Mouse (Mus musculus): ENCODE measurements around the gene Mrpl11. TPM values are rescaled to one million over a fixed set of nuclear protein-coding genes. Genes with fewer than 3 reads are reported as not detected.
"Not testable (repeated sequence)": the region's sequence is repeated elsewhere in the genome, so short reads cannot be mapped to it uniquely, and the experiment has no call there.

Gene Mrpl11
- total RNA-seq, 2 experiments from 2014 or later: 62.0 to 67.0 TPM

DNA sequence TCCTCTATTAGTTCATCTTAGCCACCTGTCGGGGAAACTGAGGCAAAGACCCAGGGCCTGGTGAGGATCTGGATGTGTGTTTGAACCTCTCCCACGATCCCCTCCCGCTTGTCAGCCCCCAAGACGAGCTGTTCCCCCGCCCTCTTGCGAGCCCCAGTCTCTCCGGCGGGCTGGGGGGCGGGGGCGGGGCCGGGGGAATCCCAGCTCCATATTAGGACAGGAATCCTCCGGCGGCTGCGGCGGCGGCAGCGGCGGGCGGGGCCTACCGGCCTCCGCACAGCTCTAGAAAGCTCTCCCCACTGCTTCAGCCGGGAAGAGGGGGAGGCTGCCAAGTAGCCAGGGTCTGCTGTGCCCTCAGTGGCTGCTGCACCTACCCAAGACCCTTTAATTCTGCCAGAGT is 28.8 kb downstream of the Mrpl11 start:
- intact Hi-C loops (cut with DNase I): no loop called here
- no peak for DNase-seq

DNA sequence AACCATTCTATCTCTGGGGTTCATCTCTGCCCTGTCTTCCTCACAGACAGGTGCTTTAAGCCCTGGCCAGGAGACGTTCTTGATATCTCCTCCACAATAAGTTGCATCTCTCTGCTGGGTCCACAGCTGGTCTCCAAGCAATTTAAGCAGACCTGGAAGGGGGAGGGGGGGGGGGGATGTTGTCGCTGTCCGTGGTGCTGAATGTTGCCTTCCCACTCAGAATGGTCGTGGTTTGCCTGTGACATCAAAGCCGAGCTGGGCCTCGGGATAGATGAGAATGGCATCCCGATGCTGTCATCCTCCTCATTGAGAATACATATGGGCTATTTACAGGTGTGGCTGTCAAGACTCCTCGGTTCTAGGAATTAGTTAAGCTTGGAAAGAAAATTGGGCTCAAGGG is 30.4 kb downstream of the Mrpl11 start:
- intact Hi-C loops (cut with DNase I): no loop called here
- DNase-seq: no peak

DNA sequence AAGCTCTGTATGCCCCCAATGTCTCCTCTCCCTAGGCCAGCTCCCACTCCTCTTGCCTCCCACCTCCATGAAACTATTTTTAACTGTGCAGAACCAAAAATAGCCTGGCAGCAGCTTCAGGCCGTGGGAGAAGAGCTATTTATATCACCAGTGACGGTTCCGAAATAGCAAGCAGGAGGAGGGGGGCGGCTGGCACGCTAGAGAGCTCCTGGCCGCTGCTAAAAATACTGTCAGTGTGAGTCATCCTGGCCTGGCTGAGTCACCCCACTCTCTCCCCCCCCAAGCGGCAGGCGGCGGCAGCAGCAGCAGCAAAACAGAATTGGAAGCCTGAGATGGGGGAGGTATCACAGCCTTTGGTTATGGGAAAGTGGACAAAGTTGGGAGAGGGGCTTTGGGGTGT is 31.0 kb downstream of the Mrpl11 start:
- peak; percentile 88 to 92 for DNase-seq
- intact Hi-C loops (cut with DNase I): no loop called here

DNA sequence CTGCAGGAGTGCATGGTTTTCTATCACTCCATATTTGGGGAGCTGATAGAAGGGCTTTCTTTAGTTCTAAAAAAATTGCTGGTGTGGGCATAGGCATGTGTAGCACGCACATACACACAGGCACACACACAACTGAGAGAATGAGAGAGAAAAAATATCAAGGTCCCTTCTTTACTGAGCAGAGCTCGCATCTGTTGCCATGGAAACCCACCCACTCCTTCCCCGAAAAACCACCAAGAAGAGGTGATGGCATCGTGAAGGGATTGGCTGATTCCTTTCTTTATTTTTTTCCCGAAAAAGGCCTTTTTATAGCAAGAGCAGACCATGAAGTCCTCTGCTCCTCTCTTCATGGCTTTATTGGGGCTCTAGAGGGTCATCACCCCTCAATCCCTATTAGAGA is 32.1 kb downstream of the Mrpl11 start:
- intact Hi-C loops (cut with DNase I): no loop called here
- DNase-seq: no peak

DNA sequence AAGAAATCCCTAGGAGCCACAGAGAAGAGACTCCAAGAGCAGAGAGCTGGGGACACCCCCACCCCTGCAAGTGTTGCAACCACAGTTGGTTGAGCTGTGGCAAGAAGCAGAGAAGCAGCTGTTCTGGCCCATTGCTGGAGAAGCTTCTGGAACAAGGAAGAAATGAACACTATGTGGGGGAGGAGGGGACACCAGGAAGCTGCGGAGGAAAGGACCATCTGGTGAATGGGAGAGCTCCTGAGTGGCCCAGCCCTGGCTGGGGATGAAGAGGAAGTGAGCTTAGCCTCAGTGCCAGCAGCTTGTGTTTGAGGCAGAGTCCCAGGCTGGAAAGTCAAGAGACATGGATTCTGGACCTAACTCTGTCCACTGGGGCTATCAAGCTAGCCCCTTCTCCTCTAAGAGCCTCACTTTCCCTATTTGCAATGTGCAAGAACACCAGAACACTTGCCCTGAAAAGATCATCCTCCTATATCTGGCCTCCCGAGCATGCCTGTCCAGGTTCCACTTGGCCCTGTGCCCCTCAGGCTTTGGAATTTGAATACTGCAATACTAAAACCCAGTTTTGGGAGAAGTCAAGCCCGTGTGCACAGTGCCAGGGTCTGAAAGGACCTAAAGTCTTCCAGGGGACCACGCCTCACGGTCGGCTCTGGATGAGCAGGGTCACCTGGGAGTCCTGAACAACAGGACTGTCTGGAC is 37.6 kb downstream of the Mrpl11 start:
- intact Hi-C loops (cut with DNase I): no loop called here
- DNase-seq: no peak

DNA sequence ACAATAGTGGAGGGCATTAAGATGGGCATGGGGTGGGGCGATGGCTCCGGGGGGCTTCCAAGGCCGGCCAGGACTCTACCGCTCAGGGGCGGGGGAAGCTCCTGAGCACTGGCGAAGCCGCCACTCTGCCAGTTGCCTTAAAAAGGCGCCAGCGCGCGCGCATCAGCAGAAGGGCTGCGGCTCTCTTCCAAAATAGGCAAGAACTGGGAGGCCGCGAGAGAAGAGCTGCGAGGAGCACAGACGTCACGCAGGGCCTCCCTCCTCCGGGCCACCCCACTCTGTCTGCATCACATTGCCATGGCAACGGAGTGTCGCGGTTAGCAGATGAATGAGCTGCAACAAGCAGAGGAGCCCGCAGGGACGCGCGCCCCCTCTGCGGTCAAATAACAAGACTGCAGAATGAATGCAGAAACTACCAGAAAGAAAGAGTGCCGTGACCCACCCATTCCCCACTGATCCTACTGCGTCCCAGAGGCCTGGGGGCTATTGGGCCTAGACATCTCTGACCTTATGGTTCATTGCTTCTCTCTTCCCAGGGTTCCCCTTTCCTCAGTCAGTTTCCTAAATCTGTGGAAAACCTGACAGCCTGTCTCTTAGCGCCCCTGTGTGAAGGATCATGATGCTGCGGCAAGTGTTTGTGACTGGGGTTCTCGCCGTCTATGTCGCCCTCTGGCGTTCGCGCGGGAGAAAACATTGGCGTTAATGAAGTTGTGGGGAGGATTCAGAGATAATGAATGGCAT is 39.9 kb downstream of the Mrpl11 start:
- DNase-seq: peak; percentile 85 to 88
- intact Hi-C loops (cut with DNase I): loop anchor here (1.0 kb wide), 2 partner anchors 21 to 40 kb away; partner anchors contain the start of gene Mrpl11

DNA sequence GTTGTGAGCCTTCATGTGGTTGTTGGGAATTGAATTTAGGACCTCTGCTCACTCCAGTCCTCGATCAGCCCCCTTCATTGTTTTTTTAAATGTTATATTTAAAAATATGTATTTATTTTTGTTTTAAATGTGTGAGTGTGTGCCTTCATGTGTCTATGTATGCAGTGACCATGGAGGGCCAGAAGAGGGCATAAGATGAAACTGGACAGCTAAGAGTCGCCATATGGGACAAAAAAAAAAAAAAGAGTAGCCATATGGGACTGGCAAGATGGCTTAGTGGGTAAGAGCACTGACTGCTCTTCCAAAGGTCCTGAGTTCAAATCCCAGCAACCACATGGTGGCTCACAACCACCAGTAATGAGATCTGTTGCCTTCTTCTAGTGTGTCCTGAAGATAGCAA is 41.7 kb downstream of the Mrpl11 start:
- intact Hi-C loops (cut with DNase I): not testable (repeated sequence)

DNA sequence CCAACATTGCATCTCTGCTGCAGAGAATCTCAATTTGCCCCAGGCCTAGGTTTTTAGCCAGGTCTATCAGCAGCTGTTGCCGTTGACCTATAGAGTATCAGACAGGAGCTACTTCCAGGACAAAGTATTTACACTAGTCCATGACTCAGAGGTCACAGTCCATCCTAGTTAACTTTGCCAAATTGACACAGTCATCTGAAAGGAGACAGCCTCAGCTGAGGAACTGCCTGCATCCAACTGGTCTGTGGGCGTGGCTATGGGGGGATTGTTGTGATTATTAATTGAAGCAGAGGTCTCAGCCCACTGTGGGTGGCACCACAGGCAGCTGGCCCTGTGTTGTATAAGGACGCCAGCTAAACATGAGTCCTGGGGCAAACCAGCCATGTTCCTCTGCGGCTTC is 43.0 kb downstream of the Mrpl11 start:
- DNase-seq: no peak
- intact Hi-C loops (cut with DNase I): no loop called here

More for the DNA sequence above, 41.7 kb downstream of the Mrpl11 start:
- DNase-seq: not testable (repeated sequence)

DNA sequence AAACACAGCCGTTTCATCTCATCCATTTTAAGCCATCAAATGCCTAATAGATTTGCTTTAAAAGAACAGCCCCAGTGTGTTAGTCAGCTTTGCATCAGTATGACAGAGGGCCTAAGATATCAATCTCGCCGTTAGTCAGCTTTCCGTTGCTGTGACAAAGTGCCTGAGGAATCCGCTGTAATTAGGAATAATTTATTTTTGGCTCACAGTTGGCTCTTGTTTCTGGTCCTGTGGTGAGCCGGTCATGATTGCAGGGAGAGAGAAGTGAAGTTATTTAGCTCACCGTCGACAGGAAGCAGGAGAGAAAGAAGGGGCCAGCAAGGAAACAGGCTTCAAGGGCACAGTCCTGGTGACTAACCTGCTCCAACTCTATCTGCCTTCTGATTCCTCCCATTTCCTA is 51.2 kb downstream of the Mrpl11 start:
- intact Hi-C loops (cut with DNase I): no loop called here
- DNase-seq: no peak

DNA sequence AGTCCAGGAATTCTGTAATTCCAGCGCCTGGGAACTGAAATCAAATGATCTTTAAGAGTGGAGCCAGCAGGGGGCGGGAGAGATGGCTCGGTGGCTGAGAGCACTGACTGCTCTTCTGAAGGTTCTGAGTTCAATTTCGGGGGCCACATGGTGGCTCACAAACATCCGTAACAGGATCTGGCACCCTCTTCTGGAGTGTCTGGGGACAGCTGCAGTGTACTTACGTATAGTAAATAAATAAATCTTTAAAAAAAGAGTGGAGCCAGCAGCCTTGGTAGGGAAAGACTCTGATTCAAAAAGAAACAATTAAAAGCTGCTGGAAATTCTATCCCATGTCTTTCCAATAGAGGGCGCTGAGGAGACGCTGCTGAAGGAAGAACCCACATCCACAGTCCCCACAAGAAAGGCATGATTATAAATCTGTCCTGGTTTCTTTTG is 53.0 kb downstream of the Mrpl11 start:
- intact Hi-C loops (cut with DNase I): loop anchor here (1.0 kb wide), 1 partner anchor 58 kb away; no protein-coding TSS in a partner anchor
- peak; percentile 29 to 64 for DNase-seq

DNA sequence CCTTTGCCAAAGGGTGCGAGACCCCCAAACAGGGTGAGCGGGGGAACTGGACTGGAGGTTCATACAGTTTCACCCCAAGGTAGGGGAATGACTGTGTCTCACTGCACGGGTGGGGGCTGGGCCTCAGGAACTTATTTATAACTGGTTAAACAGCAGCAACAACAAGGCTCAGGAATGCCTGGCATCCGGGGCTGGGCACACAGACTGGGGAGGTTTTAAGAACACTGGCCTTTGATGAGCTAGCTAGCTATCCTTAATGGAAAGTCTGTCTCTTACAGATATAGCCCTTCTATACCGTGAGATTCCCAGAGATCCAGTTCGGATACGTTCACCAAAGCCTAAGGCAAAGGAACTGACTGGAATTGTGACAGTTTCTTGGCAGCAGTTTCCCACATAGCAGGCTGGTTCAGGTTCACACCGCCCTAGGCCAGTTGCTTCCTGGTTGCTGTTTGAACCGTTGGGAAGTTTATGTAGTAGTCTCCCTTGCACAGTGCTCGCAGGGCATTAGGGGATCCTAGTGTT is 54.3 kb downstream of the Mrpl11 start:
- DNase-seq: peak; percentile 72 to 79
- intact Hi-C loops (cut with DNase I): no loop called here

Other genes starting within 250 kb of the Mrpl11 start
- 1 to 10 TPM; 6.5 to 6.7 TPM for gene Rbm4b, start 205.7 kb upstream of the Mrpl11 start, total RNA-seq (2021)
- gene Rbm4, start 168.2 kb upstream of the Mrpl11 start, total RNA-seq (2021): 10 to 100 TPM; 43.1 to 49.2 TPM
- 10 to 100 TPM; 16.8 to 17.8 TPM for gene Gm21992, start 150.5 kb upstream of the Mrpl11 start, total RNA-seq (2021)
- gene Rbm14, start 150.5 kb upstream of the Mrpl11 start, total RNA-seq (2021): 10 to 100 TPM; 33.8 to 34.6 TPM
- 10 to 100 TPM; 36.0 to 36.9 TPM for gene Ccs, start 122.8 kb upstream of the Mrpl11 start, total RNA-seq (2021)
- not detected for gene Ccdc87, start 122.8 kb upstream of the Mrpl11 start, total RNA-seq (2021)
- 10 to 100 TPM; 54.7 to 56.0 TPM for gene Ctsf, start 107.0 kb upstream of the Mrpl11 start, total RNA-seq (2021)
- gene Actn3, start 84.2 kb upstream of the Mrpl11 start, total RNA-seq (2021): under 1 TPM; 0.37 to 0.53 TPM
- 1 to 10 TPM; 4.0 to 5.0 TPM for gene Zdhhc24, start 83.5 kb upstream of the Mrpl11 start, total RNA-seq (2021)
- gene Bbs1, start 55.5 kb upstream of the Mrpl11 start, total RNA-seq (2021): 1 to 10 TPM; 5.1 to 5.3 TPM
- gene Dpp3, start 33.9 kb upstream of the Mrpl11 start, total RNA-seq (2021): 10 to 100 TPM; 37.4 to 38.2 TPM
- under 1 TPM; 0.53 to 0.94 TPM for gene Peli3, start 19.0 kb upstream of the Mrpl11 start, total RNA-seq (2021)
- gene Npas4, start 28.2 kb downstream of the Mrpl11 start, total RNA-seq (2021): under 1 TPM; 0.10 to 0.24 TPM
- 10 to 100 TPM; 21.2 to 23.9 TPM for gene Slc29a2, start 61.7 kb downstream of the Mrpl11 start, total RNA-seq (2021)
- 10 to 100 TPM; 38.3 to 45.5 TPM for gene B4gat1, start 76.7 kb downstream of the Mrpl11 start, total RNA-seq (2021)
- gene AC124502.3, start 76.7 kb downstream of the Mrpl11 start, total RNA-seq (2021): 1 to 10 TPM; 1.6 to 2.3 TPM
- gene Brms1, start 79.2 kb downstream of the Mrpl11 start, total RNA-seq (2021): 10 to 100 TPM; 13.5 to 15.6 TPM
- 1 to 10 TPM; 2.1 to 2.4 TPM for gene Rin1, start 88.3 kb downstream of the Mrpl11 start, total RNA-seq (2021)
- 10 to 100 TPM; 33.8 to 39.7 TPM for gene Cd248, start 105.9 kb downstream of the Mrpl11 start, total RNA-seq (2021)
- 1 to 10 TPM; 3.3 to 3.5 TPM for gene Tmem151a, start 123.4 kb downstream of the Mrpl11 start, total RNA-seq (2021)
- gene Yif1a, start 126.4 kb downstream of the Mrpl11 start, total RNA-seq (2021): 10 to 100 TPM; 72.8 to 78.3 TPM
- gene Cnih2, start 136.4 kb downstream of the Mrpl11 start, total RNA-seq (2021): under 1 TPM; 0.57 to 0.82 TPM
- 100 to 1,000 TPM; 193 to 204 TPM for gene Rab1b, start 144.9 kb downstream of the Mrpl11 start, total RNA-seq (2021)
- 10 to 100 TPM; 38.8 to 42.8 TPM for gene Klc2, start 156.4 kb downstream of the Mrpl11 start, total RNA-seq (2021)